Mouse (Mus musculus) neutrophil, adult 5-6 weeks (primary cell): ENCODE results near the gene Asb13. TPM values are rescaled to one million over a fixed set of nuclear protein-coding genes. Genes with fewer than 3 reads are reported as not detected.

Source experiments
- ATAC-seq: fragments of 151-379, 151-347 bp; 2 replicates; pipeline ENCODE4 v1.8.0; 2017; ENCODE audit warnings: mild to moderate bottlenecking, moderate TSS enrichment; ENCODE audit not compliant: insufficient number of reproducible peaks, poor library complexity, low FRiP score, severe bottlenecking; ENCODE audit errors: extremely low read depth
- total RNA-seq: library from RNA; stranded (forward); fragments of 200-1000 nt; gene quantifications from 2 replicates; pipeline ENCODE4 v1.2.3, GENCODE M21; 2017

The Asb13 gene
- 48.0 and 49.1 TPM in 2 replicates for total RNA-seq

DNA sequence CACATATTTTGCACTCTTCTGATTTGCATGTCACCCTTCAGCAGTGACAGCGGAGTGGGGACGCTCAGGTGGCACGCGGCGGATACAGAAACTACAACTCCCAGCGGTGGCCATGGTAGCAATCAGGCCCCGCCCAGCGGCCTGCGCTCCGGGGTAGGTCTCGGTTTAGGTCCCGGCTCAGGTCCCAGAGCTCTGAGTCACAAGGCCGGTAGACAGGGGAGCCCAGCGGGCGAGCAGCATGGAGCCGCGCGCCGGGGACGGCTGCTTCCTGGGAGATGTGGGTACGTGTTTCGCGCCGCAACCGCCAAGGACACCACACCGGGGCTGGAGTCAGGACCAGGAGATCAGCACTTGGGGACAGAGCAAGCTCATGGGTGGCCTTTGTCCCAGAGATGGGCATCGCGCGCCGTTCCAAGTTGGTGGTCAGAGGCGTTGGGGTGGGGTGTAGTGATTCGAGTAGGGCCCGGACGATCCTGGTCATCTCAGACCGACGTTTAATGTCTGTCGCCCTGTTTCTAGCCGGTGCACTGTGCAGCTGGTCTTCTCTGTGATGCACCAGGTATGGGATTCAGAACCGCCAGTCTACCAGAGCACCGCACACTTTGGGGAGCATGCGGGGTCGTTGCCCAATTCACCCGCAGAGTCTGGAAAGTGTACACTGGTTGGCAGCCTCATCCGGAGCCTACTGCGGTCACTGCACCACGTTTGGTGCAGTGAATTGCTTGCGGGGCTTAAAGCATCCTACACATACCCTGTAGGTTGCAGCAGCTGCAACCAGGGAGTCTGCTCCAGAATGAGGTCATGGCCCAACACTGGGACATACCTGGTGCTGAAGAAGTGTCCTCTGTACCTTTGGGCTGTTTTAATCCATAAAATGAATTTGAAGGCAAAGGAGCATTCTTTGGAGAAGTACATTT is at the start of gene Asb13:
Gene Asb13, plus strand, starts transcription at position 138 of the 917 bp plus-strand sequence.
- peak; percentile 96 for ATAC-seq

DNA sequence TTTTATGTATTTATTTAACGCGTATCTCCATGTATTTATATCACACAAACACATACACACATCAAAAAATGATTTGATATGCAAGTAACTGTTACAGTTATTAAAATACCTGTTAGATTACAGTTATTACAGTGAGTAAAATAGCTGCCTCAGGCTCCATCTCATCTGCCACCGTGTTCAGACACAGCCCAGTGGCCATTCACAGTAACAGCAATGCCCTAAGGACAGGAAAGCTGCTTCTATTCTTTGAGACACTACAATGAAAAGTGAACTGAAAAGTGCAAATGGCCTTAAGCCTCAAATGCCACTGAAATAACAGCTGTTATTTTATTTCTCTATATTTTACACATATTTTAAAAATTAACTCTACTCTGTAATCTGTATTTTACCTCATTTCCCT is 43.0 kb upstream of the Asb13 start:
- no peak for ATAC-seq

DNA sequence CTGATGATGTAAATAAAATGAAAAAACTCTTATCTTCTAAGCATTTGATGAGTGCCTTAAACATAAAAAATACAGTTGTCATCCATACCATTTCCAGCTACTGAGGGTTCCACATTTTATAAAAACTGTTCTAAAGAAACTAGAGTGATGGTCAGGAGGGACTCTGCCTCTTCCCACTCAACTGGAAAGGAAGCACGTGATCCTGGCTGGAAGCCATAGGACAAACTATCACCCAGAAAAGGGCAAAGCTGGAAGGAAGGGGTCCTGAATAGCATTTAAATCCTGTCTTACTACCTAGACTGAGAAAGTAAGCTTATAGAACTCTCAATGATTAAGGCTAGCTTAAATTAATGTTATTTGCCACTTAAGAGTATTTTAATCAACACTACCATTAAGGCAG is 39.5 kb upstream of the Asb13 start:
- no peak for ATAC-seq

GRCm38 (mm10) chr13:3596232-3596631 is 37.6 kb upstream of the Asb13 start:
- ATAC-seq: no peak

DNA sequence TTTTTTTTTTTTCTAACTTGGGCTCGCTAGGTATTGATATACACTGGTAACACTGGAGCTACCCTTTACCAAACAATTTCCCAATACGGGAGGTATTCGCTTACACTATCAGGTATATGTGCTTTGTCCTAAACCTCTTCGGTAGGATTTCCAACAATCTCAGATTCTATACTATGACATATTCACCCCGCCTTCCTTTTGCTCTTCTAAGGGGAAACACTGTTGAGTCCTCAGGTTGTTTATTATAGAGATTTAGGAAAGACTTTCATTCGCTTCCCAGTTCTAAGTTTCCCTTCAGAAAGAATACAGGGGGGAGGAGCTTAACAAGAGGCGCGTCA is 24.1 kb upstream of the Asb13 start:
- no peak for ATAC-seq

GRCm38 (mm10) chr13:3610118-3610794 is 23.6 kb upstream of the Asb13 start:
- ATAC-seq: no peak; the same call in 1 of the 2 replicates

GRCm38 (mm10) chr13:3610795-3611438 is 22.9 kb upstream of the Asb13 start, which contains the start of gene Fam208b:
Gene Fam208b, minus strand, starts transcription at chr13:3611108.
- ATAC-seq: peak; percentile 94

DNA sequence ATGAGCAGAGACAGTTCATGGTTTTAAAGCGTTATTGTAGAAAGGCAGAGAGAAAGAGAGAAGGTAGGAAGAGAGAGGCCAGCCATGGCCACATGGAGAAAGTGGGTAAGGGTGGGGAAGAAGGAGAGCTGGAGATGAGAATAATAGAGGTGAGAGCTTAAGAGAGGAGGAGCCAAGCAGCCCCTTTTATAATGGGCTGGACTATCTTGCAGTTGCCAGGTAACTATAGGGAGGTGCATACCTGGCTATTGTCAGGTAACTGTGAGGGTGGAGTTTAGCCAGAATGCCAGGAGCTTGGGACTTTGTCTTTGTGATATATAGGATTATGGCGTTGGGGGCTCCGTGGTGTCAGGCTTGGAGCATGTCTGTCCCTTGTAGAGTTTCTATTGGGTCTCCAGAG is 6.7 kb upstream of the Asb13 start:
- no peak for ATAC-seq

DNA sequence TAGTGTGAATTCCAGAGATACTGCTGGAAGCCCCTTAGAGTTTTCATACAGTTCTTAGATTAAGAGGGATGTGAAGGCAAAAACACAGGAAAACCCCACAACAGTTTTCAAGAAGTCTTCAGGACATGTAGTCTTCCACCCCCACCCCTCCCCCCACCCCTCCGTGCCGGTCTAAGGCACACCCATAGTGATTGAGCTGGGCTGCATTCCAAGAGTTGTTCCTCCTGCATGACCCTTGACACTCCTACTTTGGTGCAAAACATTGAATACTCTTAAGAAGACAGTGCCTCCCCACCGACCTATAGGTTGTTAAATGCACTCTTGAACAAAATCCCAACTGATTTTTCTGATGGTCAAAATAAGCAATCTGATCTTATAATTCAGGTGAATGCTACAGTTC is 5.7 kb upstream of the Asb13 start:
- ATAC-seq: no peak

- no peak for ATAC-seq
Observed at GRCm38 (mm10) chr13:3632551-3632950, 1.3 kb upstream of the Asb13 start.

GRCm38 (mm10) chr13:3633131-3633530 is 701 bp upstream of the Asb13 start:
- no peak for ATAC-seq

GRCm38 (mm10) chr13:3635076-3635475 is 1.2 kb downstream of the Asb13 start:
- ATAC-seq: no peak

GRCm38 (mm10) chr13:3636797-3637196 is 3.0 kb downstream of the Asb13 start:
- peak; percentile 70 for ATAC-seq

GRCm38 (mm10) chr13:3642049-3642448 is 8.2 kb downstream of the Asb13 start:
- peak; percentile 78; the same call in 1 of the 2 replicates for ATAC-seq

GRCm38 (mm10) chr13:3642538-3642937 is 8.7 kb downstream of the Asb13 start:
- ATAC-seq: no peak

DNA sequence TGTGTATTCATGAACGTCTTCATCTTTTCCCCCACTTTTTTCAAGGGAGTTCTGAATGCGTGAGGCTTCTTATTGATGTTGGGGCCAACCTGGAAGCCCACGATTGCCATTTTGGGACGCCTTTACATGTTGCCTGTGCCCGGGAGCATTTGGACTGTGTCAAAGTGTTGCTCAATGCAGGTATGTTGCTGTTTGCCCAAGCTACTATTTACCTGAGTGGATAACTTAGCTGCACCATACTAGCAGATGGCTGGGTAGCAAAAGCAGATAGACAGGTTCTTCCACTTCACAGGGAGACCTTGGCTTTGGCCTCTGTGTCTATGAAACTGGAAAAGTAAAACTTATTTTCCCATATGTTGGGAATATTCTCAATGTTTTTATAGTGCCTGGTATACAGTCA is 11.0 kb downstream of the Asb13 start:
- no peak for ATAC-seq

GRCm38 (mm10) chr13:3645919-3646318 is 12.1 kb downstream of the Asb13 start:
- ATAC-seq: no peak

- ATAC-seq: no peak
Observed at GRCm38 (mm10) chr13:3646566-3646965, 12.7 kb downstream of the Asb13 start.

- ATAC-seq: no peak
Observed at GRCm38 (mm10) chr13:3650569-3650968, 16.7 kb downstream of the Asb13 start.

GRCm38 (mm10) chr13:3654432-3654831 is 20.6 kb downstream of the Asb13 start:
- ATAC-seq: no peak
